Mouse (Mus musculus): Measurements from ENCODE around the gene Ugt1a9.

Gene Ugt1a9

GRCm38 (mm10) chr1:88235894-88236415 is 165.4 kb downstream of the Ugt1a9 start:
- CTCF ChIA-PET = interaction anchor here (0.6 kb wide), 1 partner anchor 50 kb away, joined by 5 read pairs; no protein-coding TSS in a partner anchor

DNA sequence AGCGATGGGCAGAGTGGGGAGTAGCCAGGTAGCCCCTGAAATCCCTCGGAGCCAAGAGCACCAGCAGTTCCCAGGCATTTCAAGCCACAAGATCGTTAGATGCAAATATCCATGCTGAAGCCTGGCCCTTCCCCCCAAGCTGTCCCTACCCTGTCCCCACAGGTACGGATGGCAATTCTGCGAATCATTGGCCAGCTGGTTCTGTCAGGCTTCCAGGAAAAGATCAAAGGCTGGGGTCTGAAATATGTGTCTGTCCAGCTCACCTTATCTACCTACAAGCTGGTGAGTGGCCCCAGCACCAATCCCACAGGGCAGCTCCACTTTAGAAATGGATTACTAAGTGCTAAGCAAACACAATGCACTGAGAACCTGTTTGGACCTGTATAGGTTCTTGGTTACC is 166.7 kb downstream of the Ugt1a9 start:
- CTCF ChIA-PET = no interaction called here

- CTCF ChIA-PET = no interaction called here
Observed at GRCm38 (mm10) chr1:88238771-88239170, 168.2 kb downstream of the Ugt1a9 start.

GRCm38 (mm10) chr1:88240072-88240471 is 169.5 kb downstream of the Ugt1a9 start:
- CTCF ChIA-PET = no interaction called here

DNA sequence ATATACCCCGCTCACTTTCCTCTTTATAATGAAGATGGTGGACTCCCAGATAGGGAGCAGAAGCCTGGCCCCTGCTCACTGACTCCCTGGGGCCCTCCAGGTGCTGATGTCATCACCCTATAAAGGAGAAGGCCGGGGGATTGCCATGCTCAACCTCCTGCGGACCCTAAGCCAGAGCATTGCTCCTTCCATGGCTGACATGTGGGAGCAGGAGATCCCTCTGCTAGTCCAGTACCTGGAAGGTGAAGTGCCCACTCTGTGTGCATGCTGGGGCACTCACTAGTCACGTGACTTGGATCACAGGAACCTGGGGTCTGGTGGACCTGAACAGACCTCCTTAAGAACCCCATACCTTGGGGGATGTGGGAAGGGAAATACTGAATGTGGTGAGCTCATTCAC is 170.0 kb downstream of the Ugt1a9 start:
- CTCF ChIA-PET = no interaction called here

DNA sequence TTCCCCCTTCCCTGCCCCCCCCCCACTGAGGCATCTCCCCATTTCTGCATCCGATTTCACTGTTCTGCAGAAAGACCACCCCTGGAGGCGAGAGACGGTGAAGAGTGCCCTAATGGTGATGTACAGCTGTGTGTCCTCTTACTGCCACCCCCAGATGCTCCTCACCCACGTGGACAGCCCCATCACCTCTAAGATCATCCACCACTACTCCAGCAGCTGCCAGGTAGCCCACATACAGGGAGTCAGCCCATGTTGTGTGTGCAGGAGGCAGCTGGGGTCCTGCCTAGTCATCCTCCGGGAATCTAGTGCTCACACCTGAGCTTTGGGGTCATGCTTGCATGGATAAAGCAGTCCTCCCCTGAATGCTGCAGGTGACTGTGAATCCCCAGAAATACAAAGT is 173.3 kb downstream of the Ugt1a9 start:
- CTCF ChIA-PET = no interaction called here

- CTCF ChIA-PET = no interaction called here
Observed at GRCm38 (mm10) chr1:88245881-88246280, 175.3 kb downstream of the Ugt1a9 start.

DNA sequence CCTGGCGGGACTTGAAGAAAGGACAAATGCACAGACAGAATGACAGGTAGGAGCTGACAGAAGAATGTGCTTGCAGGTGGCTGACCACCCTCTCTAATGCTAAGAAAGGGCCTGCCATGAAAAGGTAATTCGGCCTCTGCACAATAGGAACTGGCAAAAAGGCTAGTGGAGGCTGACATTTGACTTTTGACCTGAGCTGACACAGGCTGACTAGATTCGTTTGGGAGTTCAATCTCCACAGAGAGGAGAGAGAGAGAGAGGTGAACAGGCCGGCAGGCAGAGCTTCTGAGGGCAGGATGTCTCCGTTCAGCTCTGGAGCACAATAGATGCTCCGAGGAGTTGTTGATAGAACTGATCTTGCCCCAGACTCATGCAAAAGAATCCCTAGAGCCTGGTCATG is 175.8 kb downstream of the Ugt1a9 start:
- CTCF ChIA-PET = no interaction called here

DNA sequence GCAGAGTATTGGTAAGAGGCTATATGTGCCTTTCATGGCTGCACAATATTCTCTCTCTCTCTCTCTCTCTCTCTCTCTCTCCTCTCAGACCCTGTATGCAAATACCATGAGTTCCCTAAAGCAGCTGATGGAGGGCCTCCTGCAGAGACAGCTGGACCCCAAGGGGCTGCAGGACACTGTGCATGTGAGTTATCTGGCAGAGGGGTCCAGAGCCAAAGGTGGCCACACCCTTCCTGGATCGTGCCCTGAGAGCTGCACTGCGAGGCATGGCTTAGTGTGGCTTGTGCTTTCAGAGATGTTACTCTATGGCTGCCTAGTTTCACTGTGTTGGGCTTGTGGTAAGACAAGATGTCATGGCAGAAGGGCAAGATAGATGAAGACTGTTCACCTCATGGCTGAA is 177.1 kb downstream of the Ugt1a9 start:
- CTCF ChIA-PET = no interaction called here

- CTCF ChIA-PET = interaction anchor here (0.6 kb wide), 1 partner anchor 17 kb away, joined by 3 read pairs; no protein-coding TSS in a partner anchor
Observed at GRCm38 (mm10) chr1:88248658-88249057, 178.1 kb downstream of the Ugt1a9 start.

DNA sequence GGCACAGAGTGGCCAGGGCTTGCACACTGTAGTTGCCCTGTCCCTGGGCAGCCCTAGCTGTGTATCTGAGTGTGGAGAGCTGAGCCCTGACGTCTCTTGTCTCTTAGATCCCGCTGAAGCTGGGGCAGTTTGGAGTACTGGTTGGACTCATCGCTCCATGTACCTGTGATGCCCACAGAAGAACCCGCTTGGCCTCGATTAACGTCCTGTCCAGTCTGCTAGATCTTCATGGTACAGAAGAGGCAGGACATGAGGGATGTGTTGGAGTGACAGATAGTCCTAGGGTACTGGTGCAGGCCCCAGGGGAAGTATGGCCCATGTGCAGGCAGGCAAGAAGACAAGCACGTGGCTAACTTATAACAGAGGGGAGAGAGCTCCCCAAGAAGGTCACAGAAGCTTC is 179.0 kb downstream of the Ugt1a9 start:
- CTCF ChIA-PET = no interaction called here

DNA sequence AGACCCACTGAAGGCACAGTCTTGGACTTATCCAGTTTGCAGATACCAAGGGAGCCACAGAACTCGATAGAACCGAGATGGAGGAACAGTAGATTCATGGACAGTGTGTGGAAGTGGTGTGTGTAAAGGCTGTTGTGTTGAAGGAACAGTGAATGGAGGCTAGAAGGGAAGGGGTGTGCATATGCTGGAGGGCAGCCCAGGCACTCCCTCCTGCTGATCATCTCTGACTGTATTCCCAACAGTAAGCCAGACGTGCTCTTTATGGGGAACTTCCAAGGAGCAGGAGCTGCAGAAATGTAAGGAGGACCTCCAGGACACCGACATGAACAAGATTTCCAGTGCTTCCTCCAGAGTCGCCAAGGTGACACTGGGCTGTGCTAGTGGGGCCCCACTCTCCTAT is 179.4 kb downstream of the Ugt1a9 start:
- CTCF ChIA-PET = no interaction called here

DNA sequence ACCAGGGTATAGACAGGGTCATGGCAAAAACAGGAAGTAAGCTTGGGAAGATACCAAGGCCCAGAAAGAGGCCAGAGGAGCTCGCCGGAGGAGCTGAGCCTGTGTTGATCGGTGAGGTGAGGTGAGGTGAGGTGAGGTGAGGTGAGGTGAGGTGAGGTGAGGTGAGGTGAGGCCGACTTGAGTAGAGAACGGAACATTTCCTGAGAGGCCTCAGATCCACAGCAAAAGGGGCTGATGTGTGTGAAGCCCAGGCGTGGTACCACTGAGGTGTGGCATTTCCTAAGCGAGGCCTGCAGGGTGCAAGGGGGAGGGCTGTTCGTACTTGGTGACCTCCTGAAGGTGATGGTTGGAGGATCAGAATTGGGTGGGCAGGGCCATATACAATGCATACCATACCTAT is 182.5 kb downstream of the Ugt1a9 start:
- CTCF ChIA-PET = interaction anchor here (0.6 kb wide), 1 partner anchor 9 kb away, joined by 3 read pairs; no protein-coding TSS in a partner anchor

DNA sequence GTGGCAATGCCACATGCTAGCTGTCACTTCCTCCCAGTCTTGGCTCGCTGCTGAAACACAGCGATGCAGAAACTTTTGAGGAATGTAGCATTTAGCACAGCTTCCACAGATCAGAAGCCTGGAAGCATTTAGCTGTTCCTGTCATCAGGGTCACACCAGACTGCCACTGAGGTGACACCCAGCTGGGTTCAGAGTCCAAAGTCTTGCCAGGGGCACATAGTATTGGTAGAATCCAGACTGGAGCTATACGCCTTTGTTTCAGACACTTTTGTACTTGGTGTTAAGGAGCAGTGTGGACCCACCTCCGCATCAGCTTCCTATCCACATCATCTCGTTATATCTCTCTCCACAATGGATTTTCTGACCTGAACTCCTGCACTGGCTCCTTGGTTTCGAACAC is 182.9 kb downstream of the Ugt1a9 start:
- CTCF ChIA-PET = interaction anchor here (0.6 kb wide), 1 partner anchor 9 kb away, joined by 3 read pairs; no protein-coding TSS in a partner anchor

DNA sequence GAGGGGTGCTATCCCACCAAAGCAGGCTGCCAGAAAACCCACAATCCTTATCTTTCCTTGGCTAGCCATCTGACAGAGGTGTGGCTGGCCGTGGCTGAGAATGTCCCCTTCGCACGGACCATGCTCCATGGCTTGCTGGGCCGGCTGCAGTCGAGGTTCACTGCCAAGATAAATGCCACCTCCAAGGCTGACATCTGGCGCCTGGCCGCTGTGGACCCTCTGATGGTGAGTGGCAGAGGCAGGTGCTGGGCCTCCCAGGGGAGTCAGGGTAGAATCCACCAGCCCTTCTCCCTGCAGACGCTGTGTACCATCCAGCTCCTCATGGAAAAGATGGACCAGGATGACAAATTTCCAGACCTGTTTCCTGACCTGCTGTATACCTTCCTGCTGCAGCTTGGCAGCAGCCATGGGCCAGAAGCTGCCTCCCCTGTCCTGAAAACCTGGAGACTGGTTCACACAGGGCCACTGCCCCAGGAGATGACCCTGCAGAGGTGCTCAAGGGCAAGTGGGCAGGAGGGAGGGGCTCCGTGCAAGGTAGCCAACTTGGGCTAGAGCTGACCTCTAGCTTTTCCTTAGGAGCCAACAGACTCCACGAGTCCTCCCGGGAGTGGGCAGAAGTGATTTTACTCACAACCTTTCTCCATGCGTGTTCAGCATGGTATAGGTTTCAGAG is 184.3 kb downstream of the Ugt1a9 start:
- CTCF ChIA-PET = no interaction called here

DNA sequence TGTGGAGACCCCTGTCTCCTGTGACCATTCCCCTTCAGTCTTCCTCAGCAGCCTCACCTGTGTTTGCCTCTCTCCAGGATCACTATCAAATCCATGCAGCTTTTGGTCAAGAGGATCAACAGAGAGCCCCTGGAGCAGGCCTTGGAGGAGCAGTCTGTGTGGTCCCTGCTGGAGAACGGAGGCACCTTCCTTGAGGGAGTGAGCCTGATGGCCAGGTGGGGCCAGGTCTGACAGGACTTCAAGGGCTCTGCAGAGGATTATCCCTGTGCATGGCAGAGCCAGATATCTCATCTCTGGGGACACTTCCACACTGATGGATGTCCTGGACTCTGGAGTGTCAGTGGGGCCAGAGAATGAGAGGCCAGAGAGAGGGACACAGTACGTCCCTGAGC is 184.9 kb downstream of the Ugt1a9 start:
- CTCF ChIA-PET = no interaction called here

- CTCF ChIA-PET = no interaction called here
Observed at GRCm38 (mm10) chr1:88255989-88256754, 185.6 kb downstream of the Ugt1a9 start.

GRCm38 (mm10) chr1:88256886-88257663 is 186.5 kb downstream of the Ugt1a9 start:
- CTCF ChIA-PET = no interaction called here

GRCm38 (mm10) chr1:88257681-88258080 is 187.1 kb downstream of the Ugt1a9 start:
- CTCF ChIA-PET = no interaction called here

DNA sequence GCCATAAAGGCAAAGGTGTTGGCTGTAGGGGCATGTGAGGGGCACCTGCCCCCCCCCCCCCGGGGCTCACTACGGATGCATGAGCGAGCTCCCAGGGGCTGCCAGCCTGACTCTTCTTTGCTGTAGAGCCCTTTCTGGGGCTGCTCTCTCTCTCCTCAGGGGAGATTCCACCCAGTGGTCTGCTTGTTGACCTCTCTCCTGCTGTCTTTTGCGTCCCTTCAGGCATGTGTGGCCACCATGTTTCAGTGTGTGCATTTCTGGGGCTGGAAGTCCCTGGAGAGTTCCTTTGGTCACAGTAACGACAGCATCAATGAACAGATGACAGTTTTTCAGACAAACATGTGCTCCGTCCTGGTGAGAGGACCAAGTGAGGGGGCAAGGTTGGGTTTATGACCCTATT is 187.8 kb downstream of the Ugt1a9 start:
- CTCF ChIA-PET = no interaction called here

GRCm38 (mm10) chr1:88258881-88259642 is 188.5 kb downstream of the Ugt1a9 start:
- CTCF ChIA-PET = no interaction called here

DNA sequence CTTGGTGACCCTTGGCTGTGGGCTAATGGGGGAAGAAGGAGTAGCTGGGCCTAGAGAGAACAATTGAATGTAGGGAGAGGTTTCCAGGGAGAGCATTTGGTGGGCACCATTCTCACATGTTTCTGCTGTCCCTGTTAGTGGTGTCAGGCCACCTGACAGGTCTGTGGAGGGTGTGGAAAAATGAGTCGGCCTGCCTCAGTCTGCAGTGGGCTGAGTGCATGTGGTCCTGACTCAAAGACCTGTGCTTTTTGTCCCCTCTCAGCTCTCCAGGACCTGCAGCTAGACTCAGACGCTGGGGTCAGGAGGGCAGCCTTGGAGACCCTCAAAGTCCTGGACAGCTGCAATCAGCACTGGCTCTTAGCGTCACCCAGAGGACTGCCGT is 189.0 kb downstream of the Ugt1a9 start:
- CTCF ChIA-PET = no interaction called here

Measured in spleen, embryonic (tissue).